Mouse (Mus musculus) embryonic fibroblast, embryonic 13.5 days (primary cell): ENCODE results near the gene Pex19. TPM values are rescaled to one million over a fixed set of nuclear protein-coding genes. Genes with fewer than 3 reads are reported as not detected.
A peak's percentile ranks its signal among the peaks of the same experiment; 100 is the strongest.

ENCODE experiments used
- H3K27ac ChIP-seq: 2 replicates; pipeline ENCODE4 v1.5.1; 2012; ENCODE audit warnings: low read length, control low read depth, inconsistent platforms; ENCODE audit not compliant: insufficient read depth
- H3K4me1 ChIP-seq: 2 replicates; pipeline ENCODE4 v1.6.1; 2011; ENCODE audit warnings: low read length; ENCODE audit not compliant: control insufficient read depth, insufficient read depth
- H3K4me3 ChIP-seq: 2 replicates; pipeline ENCODE4 v1.5.1; 2011; ENCODE audit warnings: mild to moderate bottlenecking, control low read depth, low read length; ENCODE audit not compliant: insufficient read depth
- CTCF ChIP-seq: IDR thresholded peaks from 2 replicates; pipeline ENCODE4 v1.5.1; 2011; ENCODE audit warnings: mild to moderate bottlenecking, control low read depth, low read length, moderate library complexity, borderline replicate concordance; ENCODE audit not compliant: insufficient read depth
- POLR2A ChIP-seq: IDR thresholded peaks from 2 replicates; pipeline ENCODE4 v1.6.1; 2011; ENCODE audit warnings: low read depth, mild to moderate bottlenecking, control low read depth, low read length, moderate library complexity
- polyA plus RNA-seq: library from polyadenylated mRNA; stranded (reverse); fragments of >200 nt; gene quantifications from 2 replicates; pipeline ENCODE4 v1.2.4, GENCODE M21; 2011; ENCODE audit warnings: low read depth; ENCODE audit not compliant: missing spikeins, insufficient read length

Pex19 gene
- polyA plus RNA-seq, 1 experiment, result 98.7 TPM

- Histone ChIP-seq H3K4me1 (no peaks in the 10 kb centered on the region), H3K4me3 (no peak overlapping the region), H3K27ac (no peak overlapping the region)
- no peak for TF ChIP-seq CTCF
- TF ChIP-seq POLR2A, result no peak
Measured at GRCm38 (mm10) chr1:172105101-172105500, 21.5 kb upstream of the Pex19 start.

- TF ChIP-seq CTCF (no peak), POLR2A (no peak)
- Histone ChIP-seq H3K4me1 (no peaks in the 10 kb centered on the region), H3K4me3 (no peak overlapping the region), H3K27ac (no peak overlapping the region)
Measured at GRCm38 (mm10) chr1:172107777-172108477, 18.6 kb upstream of the Pex19 start.

GRCm38 (mm10) chr1:172116948-172117347, 9.6 kb upstream of the Pex19 start:
- Histone ChIP-seq H3K4me3 (no peak overlapping the region), H3K27ac (no peak overlapping the region), H3K4me1 (no peaks in the 10 kb centered on the region)
- no peak for TF ChIP-seq POLR2A
- TF ChIP-seq CTCF, result no peak

GRCm38 (mm10) chr1:172119100-172119499, 7.5 kb upstream of the Pex19 start:
- no peak overlapping the region for H3K4me3 ChIP-seq
- H3K4me1 ChIP-seq, result no peaks in the 10 kb centered on the region
- TF ChIP-seq POLR2A, result no peak
- TF ChIP-seq CTCF, result no peak
- no peak overlapping the region for H3K27ac ChIP-seq

- no peak overlapping the region for H3K4me3 ChIP-seq
- no peaks in the 10 kb centered on the region for H3K4me1 ChIP-seq
- H3K27ac ChIP-seq, result no peak overlapping the region
- TF ChIP-seq CTCF (peak; percentile 39; the same call in 1 of the 2 replicates), POLR2A (no peak)
Measured at GRCm38 (mm10) chr1:172119720-172120119, 6.8 kb upstream of the Pex19 start.

GRCm38 (mm10) chr1:172122671-172123070, 3.9 kb upstream of the Pex19 start:
- TF ChIP-seq POLR2A, result no peak
- TF ChIP-seq CTCF, result no peak
- no peaks in the 10 kb centered on the region for H3K4me1 ChIP-seq
- no peak overlapping the region for H3K4me3 ChIP-seq
- H3K27ac ChIP-seq, result no peak overlapping the region

GRCm38 (mm10) chr1:172124572-172124971, 2.0 kb upstream of the Pex19 start:
- no peak overlapping the region for H3K27ac ChIP-seq
- H3K4me3 ChIP-seq, result no peak overlapping the region
- no peaks in the 10 kb centered on the region for H3K4me1 ChIP-seq
- TF ChIP-seq POLR2A (no peak), CTCF (no peak)

GRCm38 (mm10) chr1:172127487-172127886, 932 bp downstream of the Pex19 start:
- peak overlapping the region; percentile 83 for H3K4me3 ChIP-seq
- no peak for TF ChIP-seq CTCF
- no peak for TF ChIP-seq POLR2A
- no peaks in the 10 kb centered on the region for H3K4me1 ChIP-seq
- H3K27ac ChIP-seq, result no peak overlapping the region

- Histone ChIP-seq H3K4me1 (no peaks in the 10 kb centered on the region), H3K27ac (no peak overlapping the region), H3K4me3 (no peak overlapping the region)
- TF ChIP-seq POLR2A (no peak), CTCF (no peak)
Measured at GRCm38 (mm10) chr1:172128563-172128962, 2.0 kb downstream of the Pex19 start.

- no peak overlapping the region for H3K27ac ChIP-seq
- TF ChIP-seq CTCF (no peak), POLR2A (no peak)
- H3K4me3 ChIP-seq, result no peak overlapping the region
- peaks cover 1% of the 10 kb centered on the region; the same call in 1 of the 2 replicates for H3K4me1 ChIP-seq
Measured at GRCm38 (mm10) chr1:172129108-172129507, 2.6 kb downstream of the Pex19 start.
